ENCODE assay signal across 13 mouse cellular contexts in genomic region chr1:130699937-130700633, GRCm38 (mm10). TPM values are rescaled to one million over a fixed set of nuclear protein-coding genes. Genes with fewer than 3 reads are reported as not detected.
DNase-seq lines count a peak whose midpoint lies in the region; ATAC-seq lines count a peak whose summit lies in the region.
"Had no signal": no experiment of that assay in that cellular context is flagged by ENCODE, and none has a peak within 500 bp of the region (broad histone marks: within the 10 kb centered on the region; RNA-seq: fewer than 3 reads in every experiment).

No protein-coding gene starts in this region.

- WGBS in kidney, embryonic 16.5 days: 92% methylated on average over 10 of the region's 10 CpGs

- H3K4me3 ChIP-seq in kidney, embryonic 16.5 days (ENCODE audit: low read length): no peak overlapping the region

- intact Hi-C loops in heart, postnatal 36 days (cut with DNase I): loop anchor here (10.0 kb wide), 1 partner anchor 345 kb away; no protein-coding TSS in a partner anchor

- no peak for ATAC-seq in kidney, embryonic 16.5 days (ENCODE audit: low FRiP score, low TSS enrichment)
- ATAC-seq: midbrain, embryonic 16.5 days had no signal

- no peak overlapping the region for H3K27ac ChIP-seq in kidney, embryonic 16.5 days (ENCODE audit: low read length)
- H3K27ac ChIP-seq: hindbrain, embryonic 14.5 days had no signal

- peaks cover 29% of the 10 kb centered on the region for H3K36me3 ChIP-seq in kidney, embryonic 16.5 days (ENCODE audit: insufficient read depth, low read length)

- H3K4me1 ChIP-seq in kidney, embryonic 16.5 days (ENCODE audit: insufficient read depth, low read length): no peaks in the 10 kb centered on the region

- no peaks in the 10 kb centered on the region for H3K9me3 ChIP-seq in kidney, embryonic 16.5 days (ENCODE audit: low read length)

- no peak overlapping the region for H3K9ac ChIP-seq in kidney, embryonic 16.5 days (replicated peaks; ENCODE audit: low read length)
- H3K9ac ChIP-seq: hindbrain, embryonic 14.5 days had no signal

- DNase-seq in gastrocnemius, adult 18-20 months (ENCODE audit: low spot score): peak; percentile 23
- no peak for DNase-seq in gastrocnemius, postnatal 4 days (ENCODE audit: low spot score in 2 of 2)
- peak; percentile 51 for DNase-seq in cerebellum, adult 11-12 months
- DNase-seq in heart, postnatal 36 days: peak; percentile 72 to 77
- peak; percentile 67 for DNase-seq in naive thymus-derived CD4-positive, alpha-beta T cell, adult 2 months (ENCODE audit: low read depth)
- no peak for DNase-seq in embryo, embryonic 11 days
- DNase-seq in spleen, postnatal 36 days (ENCODE audit: low spot score in 2 of 2): no peak

- no peaks in the 10 kb centered on the region for H3K27me3 ChIP-seq in kidney, embryonic 16.5 days (ENCODE audit: insufficient read depth, low read length)

- H3K4me2 ChIP-seq in kidney, embryonic 16.5 days (replicated peaks; ENCODE audit: low read depth, low read length): no peak overlapping the region
- H3K4me2 ChIP-seq: hindbrain, embryonic 14.5 days had no signal

RNA-seq across cellular contexts. Expression of gene Gm29427, which starts 15.5 kb away (rescaled TPM):
- total RNA-seq in gastrocnemius, adult 18-20 months (2021): not detected
- total RNA-seq in gastrocnemius, postnatal 4 days (2021): not detected
- under 1 TPM in 1 of 2 experiments, not detected in 1; 0.43 TPM for total RNA-seq in heart, postnatal 36 days (2021)
- polyA plus RNA-seq in kidney, embryonic 16.5 days (2015; fragmentation: Nextera tagmentation; extraction: Ambion mirVana): not detected in 2 replicates
- polyA plus RNA-seq: C2C12; hindbrain, embryonic 14.5 days; limb, embryonic 11.5 days; midbrain, embryonic 16.5 days; small intestine, adult 2 months had no signal

RNA-seq across cellular contexts. Expression of gene Yod1, which starts 17.0 kb away (rescaled TPM):
- 1 to 10 TPM; 2.9 to 3.5 TPM for total RNA-seq in gastrocnemius, adult 18-20 months (2021)
- 1 to 10 TPM; 4.0 to 5.2 TPM for total RNA-seq in gastrocnemius, postnatal 4 days (2021)
- 1 to 10 TPM; 3.8 to 5.0 TPM for total RNA-seq in heart, postnatal 36 days (2021)
- polyA plus RNA-seq in kidney, embryonic 16.5 days (2015; fragmentation: Nextera tagmentation; extraction: Ambion mirVana): 9.0 and 11.3 TPM in 2 replicates

RNA-seq across cellular contexts. Expression of gene Pfkfb2, which starts 29.0 kb away (rescaled TPM):
- 10 to 100 TPM in 1 of 2 experiments, 1 to 10 TPM in 1; 9.7 to 12.8 TPM for total RNA-seq in gastrocnemius, adult 18-20 months (2021)
- 10 to 100 TPM; 10.5 to 13.4 TPM for total RNA-seq in gastrocnemius, postnatal 4 days (2021)
- total RNA-seq in heart, postnatal 36 days (2021): 10 to 100 TPM; 63.8 to 76.3 TPM
- 9.5 and 9.7 TPM in 2 replicates for polyA plus RNA-seq in kidney, embryonic 16.5 days (2015; fragmentation: Nextera tagmentation; extraction: Ambion mirVana)

RNA-seq across cellular contexts. Expression of gene AA986860, which starts 31.7 kb away (rescaled TPM):
- under 1 TPM; 0.09 to 0.24 TPM for total RNA-seq in gastrocnemius, adult 18-20 months (2021)
- 1 to 10 TPM; 1.0 to 1.2 TPM for total RNA-seq in gastrocnemius, postnatal 4 days (2021)
- under 1 TPM; 0.72 to 0.81 TPM for total RNA-seq in heart, postnatal 36 days (2021)
- 16.1 TPM in 2 replicates for polyA plus RNA-seq in kidney, embryonic 16.5 days (2015; fragmentation: Nextera tagmentation; extraction: Ambion mirVana)

RNA-seq across cellular contexts. Expression of gene C4bp, which starts 38.7 kb away (rescaled TPM):
- total RNA-seq in gastrocnemius, adult 18-20 months (2021): under 1 TPM in 1 of 2 experiments, not detected in 1; 0.19 TPM
- under 1 TPM in 1 of 2 experiments, not detected in 1; 0.41 TPM for total RNA-seq in gastrocnemius, postnatal 4 days (2021)
- total RNA-seq in heart, postnatal 36 days (2021): not detected
- polyA plus RNA-seq in kidney, embryonic 16.5 days (2015; fragmentation: Nextera tagmentation; extraction: Ambion mirVana): 0.94 and 2.7 TPM in 2 replicates
- polyA plus RNA-seq: C2C12; hindbrain, embryonic 14.5 days; limb, embryonic 11.5 days had no signal

Comparison
In these comparisons a context has a peak if more than half of its experiments do, and no peak if none do; other contexts are left out.
1. DNase-seq: peak in gastrocnemius, adult 18-20 months (single experiment), cerebellum, adult 11-12 months (single experiment), heart, postnatal 36 days (2 of 2) and naive thymus-derived CD4-positive, alpha-beta T cell, adult 2 months (single experiment); none in gastrocnemius, postnatal 4 days (0 of 2), embryo, embryonic 11 days (single experiment) and spleen, postnatal 36 days (0 of 2).
2. RNA of gene Pfkfb2, which starts 29.0 kb away (total RNA-seq): 63.8 to 76.3 TPM in heart, postnatal 36 days; 10.5 to 13.4 TPM in gastrocnemius, postnatal 4 days and 9.7 to 12.8 TPM in gastrocnemius, adult 18-20 months; every median in the first group is over 4 times any median in the second.